Mouse (Mus musculus) left cerebral cortex, adult 6 months (tissue): ENCODE data around the gene Wipi2. TPM values are rescaled to one million over a fixed set of nuclear protein-coding genes. Genes with fewer than 3 reads are reported as not detected.

Experiments used
- long read RNA-seq, 2 experiments: library from polyadenylated mRNA; unstranded; transcript quantifications; one replicate each; pipeline ENCODE4 v2.0.0; 2019 to 2020
- polyA plus RNA-seq: library from polyadenylated mRNA; unstranded; fragments of <200 nt; fragmentation: Nextera tagmentation; gene quantifications from 2 replicates; pipeline ENCODE4 v1.2.3, GENCODE M21; 2021

The Wipi2 gene
- polyA plus RNA-seq, result 30.8 and 39.9 TPM in 2 replicates
- long read RNA-seq, experiment 1, full-length matches to known transcripts, result 459 of 549 reads
- long read RNA-seq, experiment 1, partial matches to known transcripts, result 71 of 549 reads
- long read RNA-seq, experiment 1, other reads (novel, unspliced or antisense), result 19 of 549 reads
- long read RNA-seq, experiment 2, full-length matches to known transcripts, result 26 of 50 reads
- long read RNA-seq, experiment 2, partial matches to known transcripts, result 1 of 50 reads
- long read RNA-seq, experiment 2, other reads (novel, unspliced or antisense), result 23 of 50 reads

GRCm38 (mm10) chr5:142627398-142627797 lies at the start of gene Wipi2:
TSS of gene Wipi2 (plus strand) at chr5:142627698.

GRCm38 (mm10) chr5:142608259-142608988 lies 19.1 kb upstream of the Wipi2 start, which contains the start of gene Mmd2:
TSS of gene Mmd2 (minus strand) at chr5:142608800.

GRCm38 (mm10) chr5:142692248-142692647 lies 64.8 kb downstream of the Wipi2 start, which contains the start of gene Slc29a4:
TSS of gene Slc29a4 (plus strand) at chr5:142692512.

Other genes starting within 250 kb of the Wipi2 start
- 1.8 and 33.7 TPM in 2 replicates for gene Foxk1, start 226.2 kb upstream of the Wipi2 start, polyA plus RNA-seq
- gene Ap5z1, start 163.8 kb upstream of the Wipi2 start, polyA plus RNA-seq, result 7.7 and 8.9 TPM in 2 replicates
- 0.03 TPM in 1 of 2 replicates, not detected in the other for gene Papolb, start 97.6 kb upstream of the Wipi2 start, polyA plus RNA-seq
- gene Radil, start 76.6 kb upstream of the Wipi2 start, polyA plus RNA-seq, result 3.5 and 6.1 TPM in 2 replicates
- gene Mmd2, start 18.9 kb upstream of the Wipi2 start, polyA plus RNA-seq, result 116 and 144 TPM in 2 replicates
- gene Slc29a4, start 64.8 kb downstream of the Wipi2 start, polyA plus RNA-seq, result 3.2 and 5.5 TPM in 2 replicates
- gene Tnrc18, start 190.0 kb downstream of the Wipi2 start, polyA plus RNA-seq, result 2.8 and 9.3 TPM in 2 replicates